Mouse (Mus musculus): ENCODE results near the gene Pknox1.
A peak's percentile ranks its signal among the peaks of the same experiment; 100 is the strongest.

Gene Pknox1

GRCm38 (mm10) chr17:31557124-31557880 is 7.2 kb upstream of the Pknox1 start:
- DNase-seq = peak; percentile 83

GRCm38 (mm10) chr17:31557947-31558542 is 6.5 kb upstream of the Pknox1 start:
- DNase-seq = peak; percentile 27

- DNase-seq = no peak
These were observed 5.3 kb upstream of the Pknox1 start for GRCm38 (mm10) chr17:31559021-31559789.

GRCm38 (mm10) chr17:31563632-31564014 is 911 bp upstream of the Pknox1 start:
- DNase-seq = peak; percentile 60

GRCm38 (mm10) chr17:31564858-31565140 is 265 bp downstream of the Pknox1 start:
- no peak for DNase-seq

GRCm38 (mm10) chr17:31565141-31566056 is 865 bp downstream of the Pknox1 start:
- peak; percentile 91 for DNase-seq

GRCm38 (mm10) chr17:31566276-31566675 is 1.7 kb downstream of the Pknox1 start:
- no peak for DNase-seq

GRCm38 (mm10) chr17:31569756-31570155 is 5.2 kb downstream of the Pknox1 start:
- no peak for DNase-seq

GRCm38 (mm10) chr17:31570321-31570925 is 5.9 kb downstream of the Pknox1 start:
- DNase-seq = peak; percentile 35

GRCm38 (mm10) chr17:31571689-31572088 is 7.2 kb downstream of the Pknox1 start:
- no peak for DNase-seq

- DNase-seq = no peak
These were observed 10.1 kb downstream of the Pknox1 start for GRCm38 (mm10) chr17:31574662-31575061.

- DNase-seq = no peak
These were observed 12.1 kb downstream of the Pknox1 start for GRCm38 (mm10) chr17:31576394-31577175.

GRCm38 (mm10) chr17:31580344-31580743 is 15.8 kb downstream of the Pknox1 start:
- DNase-seq = no peak

GRCm38 (mm10) chr17:31583185-31583584 is 18.7 kb downstream of the Pknox1 start:
- no peak for DNase-seq

- DNase-seq = no peak
These were observed 19.2 kb downstream of the Pknox1 start for GRCm38 (mm10) chr17:31583781-31584180.

GRCm38 (mm10) chr17:31588115-31588514 is 23.6 kb downstream of the Pknox1 start:
- DNase-seq = no peak

GRCm38 (mm10) chr17:31588726-31589125 is 24.2 kb downstream of the Pknox1 start:
- no peak for DNase-seq

GRCm38 (mm10) chr17:31590846-31591245 is 26.3 kb downstream of the Pknox1 start:
- DNase-seq = no peak

GRCm38 (mm10) chr17:31594590-31594989 is 30.1 kb downstream of the Pknox1 start:
- no peak for DNase-seq

- DNase-seq = no peak
These were observed 30.5 kb downstream of the Pknox1 start for GRCm38 (mm10) chr17:31595077-31595476.

- no peak for DNase-seq
These were observed 33.4 kb downstream of the Pknox1 start for GRCm38 (mm10) chr17:31597957-31598356.

- DNase-seq = no peak
These were observed 34.1 kb downstream of the Pknox1 start for GRCm38 (mm10) chr17:31598593-31598992.
